ENCODE assay signal across 13 mouse cellular contexts in the genomic region with DNA sequence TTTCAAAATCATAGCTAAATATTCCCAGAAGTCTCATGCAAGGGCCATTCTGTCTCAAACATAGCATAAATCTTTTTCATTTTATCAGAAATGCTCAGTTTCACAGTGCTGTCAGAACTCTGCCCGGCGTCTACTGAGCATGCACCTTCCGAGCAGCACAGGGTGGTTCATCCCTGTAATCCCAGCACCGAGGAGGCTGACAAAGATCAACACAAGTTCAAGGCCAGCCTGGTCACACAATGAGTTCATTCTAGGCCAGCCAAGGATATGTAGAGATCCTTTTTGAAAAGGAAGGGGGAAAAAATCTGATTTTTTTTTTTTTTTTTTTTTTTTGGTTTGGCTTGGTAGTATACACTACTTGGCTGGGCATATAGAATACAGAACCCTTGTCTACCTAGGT. TPM values are rescaled to one million over a fixed set of nuclear protein-coding genes. Genes with fewer than 3 reads are reported as not detected.
DNase-seq lines count a peak whose midpoint lies in the region; ATAC-seq and TF ChIP-seq lines count a peak whose summit lies in the region.
"Had no signal": no experiment of that assay in that cellular context is flagged by ENCODE, and none has a peak within 500 bp of the region (broad histone marks: within the 10 kb centered on the region; RNA-seq: fewer than 3 reads in every experiment).

No protein-coding gene starts in this region.

- H3K4me3 ChIP-seq in hindbrain, postnatal 0 days (ENCODE audit: low read length) = no peak overlapping the region
- H3K4me3 ChIP-seq in hindbrain, embryonic 11.5 days (ENCODE audit: low read depth, low read length) = no peak overlapping the region
- H3K4me3 ChIP-seq in midbrain, embryonic 11.5 days (ENCODE audit: low read depth, low read length) = no peak overlapping the region
- no peak overlapping the region for H3K4me3 ChIP-seq in midbrain, postnatal 0 days (ENCODE audit: low read depth, low read length)
- no peak overlapping the region for H3K4me3 ChIP-seq in myocyte
- H3K4me3 ChIP-seq: forebrain, embryonic 15.5 days; limb, embryonic 10.5 days; neural tube, embryonic 13.5 days had no signal

- H3K27ac ChIP-seq in hindbrain, postnatal 0 days = peak overlapping the region; percentile 32; the same call in 1 of the 2 replicates
- H3K27ac ChIP-seq in hindbrain, embryonic 11.5 days (ENCODE audit: low read depth, low read length) = no peak overlapping the region
- H3K27ac ChIP-seq in midbrain, embryonic 11.5 days (ENCODE audit: low read depth, low read length) = no peak overlapping the region
- H3K27ac ChIP-seq in midbrain, postnatal 0 days (ENCODE audit: low read depth, low read length) = no peak overlapping the region
- H3K27ac ChIP-seq: forebrain, embryonic 15.5 days; hindbrain, embryonic 10.5 days; limb, embryonic 10.5 days had no signal

- peaks cover 96% of the 10 kb centered on the region for H3K79me2 ChIP-seq in myocyte (ENCODE audit: control insufficient read depth, insufficient read depth)

- no peaks in the 10 kb centered on the region for H3K36me3 ChIP-seq in hindbrain, postnatal 0 days (ENCODE audit: insufficient read depth, low read length)
- no peaks in the 10 kb centered on the region for H3K36me3 ChIP-seq in hindbrain, embryonic 11.5 days (ENCODE audit: control insufficient read depth, insufficient read depth, low read length)
- no peaks in the 10 kb centered on the region for H3K36me3 ChIP-seq in midbrain, embryonic 11.5 days (ENCODE audit: control insufficient read depth, insufficient read depth, low read length)
- H3K36me3 ChIP-seq in midbrain, postnatal 0 days (ENCODE audit: insufficient read depth, low read length) = no peaks in the 10 kb centered on the region
- H3K36me3 ChIP-seq in myocyte (ENCODE audit: control insufficient read depth, insufficient read depth) = no peaks in the 10 kb centered on the region
- H3K36me3 ChIP-seq: forebrain, embryonic 15.5 days; neural tube, embryonic 13.5 days had no signal

- peaks cover 10% of the 10 kb centered on the region for H3K4me1 ChIP-seq in hindbrain, postnatal 0 days (ENCODE audit: insufficient read depth, low read length)
- H3K4me1 ChIP-seq in hindbrain, embryonic 11.5 days (replicated peaks; ENCODE audit: control insufficient read depth, insufficient read depth, low read length) = no peaks in the 10 kb centered on the region; the same call in 1 of the 2 replicates
- H3K4me1 ChIP-seq in midbrain, embryonic 11.5 days (ENCODE audit: control insufficient read depth, insufficient read depth, low read length) = peaks cover 11% of the 10 kb centered on the region
- H3K4me1 ChIP-seq in midbrain, postnatal 0 days (ENCODE audit: insufficient read depth, low read length) = peaks cover 11% of the 10 kb centered on the region

- no peak overlapping the region for H3K9ac ChIP-seq in hindbrain, postnatal 0 days (replicated peaks; ENCODE audit: low read length)
- H3K9ac ChIP-seq in hindbrain, embryonic 11.5 days (ENCODE audit: low read depth, low read length) = no peak overlapping the region
- H3K9ac ChIP-seq in midbrain, embryonic 11.5 days (ENCODE audit: low read length) = no peak overlapping the region
- no peak overlapping the region for H3K9ac ChIP-seq in midbrain, postnatal 0 days (replicated peaks; ENCODE audit: low read length, poor library complexity, severe bottlenecking)
- H3K9ac ChIP-seq: forebrain, embryonic 15.5 days had no signal

- no peak for ATAC-seq in hindbrain, postnatal 0 days
- ATAC-seq in hindbrain, embryonic 11.5 days (ENCODE audit: low FRiP score) = no peak
- ATAC-seq in midbrain, embryonic 11.5 days (ENCODE audit: low FRiP score) = no peak
- no peak for ATAC-seq in midbrain, postnatal 0 days (ENCODE audit: low FRiP score)

- no peak for DNase-seq in hindbrain, postnatal 0 days (ENCODE audit: low spot score)
- DNase-seq in hindbrain, embryonic 11.5 days (ENCODE audit: low spot score) = no peak
- peak; percentile 71 for DNase-seq in midbrain, embryonic 11.5 days (ENCODE audit: low spot score, missing footprints)
- DNase-seq in midbrain, postnatal 0 days (ENCODE audit: low spot score) = no peak
- DNase-seq in adrenal gland, postnatal 36 days = peak; percentile 37 to 38
- DNase-seq in frontal cortex, postnatal 10 days (ENCODE audit: low spot score in 2 of 2) = no peak
- DNase-seq in right cerebral cortex, postnatal 36 days (ENCODE audit: low spot score in 2 of 2) = no peak
- DNase-seq: cerebellum, adult 11 months had no signal

- 83% methylated on average over 4 of the region's 4 CpGs for WGBS in hindbrain, postnatal 0 days
- 85% methylated on average over 4 of the region's 4 CpGs for WGBS in hindbrain, embryonic 11.5 days
- 85% methylated on average over 4 of the region's 4 CpGs for WGBS in midbrain, embryonic 11.5 days
- WGBS in midbrain, postnatal 0 days = 77% methylated on average over 4 of the region's 4 CpGs

- 0 out of 2 replicates have a peak overlapping the region, but pooled peaks have one; percentile 21 for H3K4me2 ChIP-seq in hindbrain, postnatal 0 days (ENCODE audit: low read depth, low read length)
- H3K4me2 ChIP-seq in hindbrain, embryonic 11.5 days (replicated peaks; ENCODE audit: low read depth, low read length) = no peak overlapping the region
- no peak overlapping the region for H3K4me2 ChIP-seq in midbrain, embryonic 11.5 days
- H3K4me2 ChIP-seq in midbrain, postnatal 0 days (ENCODE audit: low read depth, low read length, poor library complexity, severe bottlenecking) = no peak overlapping the region
- peak overlapping the region; percentile 68 for H3K4me2 ChIP-seq in myocyte (ENCODE audit: low read depth)
- H3K4me2 ChIP-seq: forebrain, embryonic 15.5 days had no signal

- TF ChIP-seq CTCF in hindbrain, postnatal 0 days (IDR thresholded peaks at IDR 0.05; ENCODE audit: low read depth) = no peak
- no peak for TF ChIP-seq CTCF in midbrain, postnatal 0 days (IDR thresholded peaks at IDR 0.05)

- no peak overlapping the region for H3ac ChIP-seq in myocyte (ENCODE audit: control insufficient read depth, insufficient read length)

- no peaks in the 10 kb centered on the region for H3K27me3 ChIP-seq in hindbrain, postnatal 0 days (ENCODE audit: insufficient read depth, low read length)
- H3K27me3 ChIP-seq in hindbrain, embryonic 11.5 days (ENCODE audit: control insufficient read depth, insufficient read depth, low read length) = no peaks in the 10 kb centered on the region
- no peaks in the 10 kb centered on the region for H3K27me3 ChIP-seq in midbrain, embryonic 11.5 days (ENCODE audit: control insufficient read depth, insufficient read depth, low read length)
- no peaks in the 10 kb centered on the region for H3K27me3 ChIP-seq in midbrain, postnatal 0 days (ENCODE audit: insufficient read depth, low read length)
- no peaks in the 10 kb centered on the region for H3K27me3 ChIP-seq in myocyte (ENCODE audit: control insufficient read depth, insufficient read depth, insufficient read length)
- H3K27me3 ChIP-seq: forebrain, embryonic 15.5 days; neural tube, embryonic 13.5 days had no signal

- no peak for TF ChIP-seq POLR2A in myocyte (IDR thresholded peaks at IDR 0.05; ENCODE audit: insufficient read length, low read depth)

- H3K9me3 ChIP-seq in hindbrain, postnatal 0 days (ENCODE audit: low read length) = no peaks in the 10 kb centered on the region
- H3K9me3 ChIP-seq in hindbrain, embryonic 11.5 days (ENCODE audit: control insufficient read depth, low read length) = no peaks in the 10 kb centered on the region
- no peaks in the 10 kb centered on the region for H3K9me3 ChIP-seq in midbrain, embryonic 11.5 days (ENCODE audit: control insufficient read depth, low read length)
- H3K9me3 ChIP-seq in midbrain, postnatal 0 days (ENCODE audit: low read length) = no peaks in the 10 kb centered on the region
- H3K9me3 ChIP-seq: forebrain, embryonic 15.5 days; hindbrain, embryonic 10.5 days; limb, embryonic 10.5 days; neural tube, embryonic 13.5 days had no signal

TF ChIP-seq in myocyte, 11 proteins besides CTCF, POLR2A, EP300 and RAD21:
- TF ChIP-seq MYOG (IDR thresholded peaks at IDR 0.05; ENCODE audit: control insufficient read depth in 1 of 3, insufficient read depth in 1 of 3, insufficient read length in 2 of 3, low read depth in 2 of 3) (no peak), MYOD1 (IDR thresholded peaks at IDR 0.05; ENCODE audit: control insufficient read depth in 1 of 3, insufficient read length in 2 of 3, low read depth in 2 of 3) (no peak), SRF (IDR thresholded peaks at IDR 0.05; ENCODE audit: control insufficient read depth, insufficient read length, low read depth) (no peak), TCF3 (IDR thresholded peaks at IDR 0.05; ENCODE audit: insufficient read length, low read depth) (no peak)
TF ChIP-seq in myocyte: peak in this region for 0.

RNA-seq across cellular contexts. Expression of a gene that starts 6.9 kb away (rescaled TPM):
- 30.0 and 42.1 TPM in 2 replicates for total RNA-seq in hindbrain, postnatal 0 days (2014; rRNA removed)
- polyA plus RNA-seq in hindbrain, postnatal 0 days (2015; fragmentation: Nextera tagmentation; extraction: Ambion mirVana) = 19.7 and 19.8 TPM in 2 replicates
- polyA plus RNA-seq in hindbrain, embryonic 11.5 days (2014; fragmentation: Nextera tagmentation; extraction: Ambion mirVana) = 40.8 and 55.1 TPM in 2 replicates
- 38.5 and 41.8 TPM in 2 replicates for polyA plus RNA-seq in midbrain, embryonic 11.5 days (2014; fragmentation: Nextera tagmentation; extraction: Ambion mirVana)
- 41.5 and 56.4 TPM in 2 replicates for total RNA-seq in midbrain, postnatal 0 days (2014; rRNA removed)
- 14.8 and 20.4 TPM in 2 replicates for polyA plus RNA-seq in midbrain, postnatal 0 days (2015; fragmentation: Nextera tagmentation; extraction: Ambion mirVana)
- 10 to 100 TPM; 40.7 to 44.7 TPM for total RNA-seq in adrenal gland, postnatal 36 days (2021)
- 11.8 TPM for polyA plus RNA-seq in myocyte (2012; fragmentation: generic; extraction: Trizol)

Comparison
In these comparisons a context has a peak if more than half of its experiments do, and no peak if none do; other contexts are left out.
1. DNase-seq: peak in midbrain, embryonic 11.5 days (single experiment) and adrenal gland, postnatal 36 days (2 of 2); none in hindbrain, postnatal 0 days (single experiment), hindbrain, embryonic 11.5 days (single experiment), midbrain, postnatal 0 days (single experiment), frontal cortex, postnatal 10 days (0 of 2) and right cerebral cortex, postnatal 36 days (0 of 2).
2. H3K4me2 ChIP-seq: peak in hindbrain, postnatal 0 days (single experiment) and myocyte (single experiment); none in hindbrain, embryonic 11.5 days (single experiment), midbrain, embryonic 11.5 days (single experiment) and midbrain, postnatal 0 days (single experiment).